Mouse (Mus musculus) liver, adult 2 months (tissue): Measurements from ENCODE around the gene Ddx28.

Experiments used
- CTCF ChIP-seq: fragments of 200-500 bp; IDR thresholded peaks from 2 replicates; pipeline ENCODE4 v1.5.1; 2011; ENCODE audit warnings: low read depth, low read length, control low read depth
- POLR2A ChIP-seq: fragments of 200-500 bp; IDR thresholded peaks from 2 replicates; pipeline ENCODE4 v1.6.1; 2011; ENCODE audit warnings: low read length, control low read depth; ENCODE audit not compliant: insufficient read depth; ENCODE audit errors: extremely low read depth

- TF ChIP-seq CTCF (no peak), POLR2A (no peak)
Observed at GRCm38 (mm10) chr8:105992499-105992898, 19.2 kb downstream of the Ddx28 start.
